Mouse (Mus musculus): Measurements from ENCODE around the gene Ccser2. TPM values are rescaled to one million over a fixed set of nuclear protein-coding genes. Genes with fewer than 3 reads are reported as not detected.

The Ccser2 gene
- polyA plus RNA-seq, 1 experiment: 12.3 TPM

- Histone ChIP-seq H3K27ac (ENCODE audit: insufficient read depth, low read depth, low read length) (no peak overlapping the region), H3K4me1 (ENCODE audit: control insufficient read depth, insufficient read depth, low read length) (no peaks in the 10 kb centered on the region), H3K4me3 (ENCODE audit: insufficient read depth, low read length) (no peak overlapping the region)
- TF ChIP-seq POLR2A (IDR thresholded peaks at IDR 0.05; ENCODE audit: borderline replicate concordance, low read depth, low read length): no peak
- no peak for TF ChIP-seq CTCF (IDR thresholded peaks at IDR 0.05; ENCODE audit: low read depth, low read length)
Observed at GRCm38 (mm10) chr14:36852972-36853371, 115.6 kb downstream of the Ccser2 start.

GRCm38 (mm10) chr14:36848860-36849259 is 119.7 kb downstream of the Ccser2 start:
- Histone ChIP-seq H3K4me1 (ENCODE audit: control insufficient read depth, insufficient read depth, low read length) (no peaks in the 10 kb centered on the region), H3K27ac (ENCODE audit: insufficient read depth, low read depth, low read length) (no peak overlapping the region), H3K4me3 (ENCODE audit: insufficient read depth, low read length) (no peak overlapping the region)
- TF ChIP-seq CTCF (IDR thresholded peaks at IDR 0.05; ENCODE audit: low read depth, low read length): no peak
- TF ChIP-seq POLR2A (IDR thresholded peaks at IDR 0.05; ENCODE audit: borderline replicate concordance, low read depth, low read length): no peak

Other genes with a start within 250 kb of the Ccser2 start
- not detected in 2 replicates for gene Rgr, start 80.2 kb upstream of the Ccser2 start, polyA plus RNA-seq (2012; ENCODE audit: insufficient read depth, insufficient read length, missing spikeins)
- gene Lrit1, start 86.1 kb upstream of the Ccser2 start, polyA plus RNA-seq (2012; ENCODE audit: insufficient read depth, insufficient read length, missing spikeins): not detected in 2 replicates
- gene Lrit2, start 99.2 kb upstream of the Ccser2 start, polyA plus RNA-seq (2012; ENCODE audit: insufficient read depth, insufficient read length, missing spikeins): not detected in 2 replicates
- gene Cdhr1, start 129.6 kb upstream of the Ccser2 start, polyA plus RNA-seq (2012; ENCODE audit: insufficient read depth, insufficient read length, missing spikeins): 0.12 TPM in 1 of 2 replicates, not detected in the other
- gene 2610528A11Rik, start 145.2 kb upstream of the Ccser2 start, polyA plus RNA-seq (2012; ENCODE audit: insufficient read depth, insufficient read length, missing spikeins): 5.2 and 6.2 TPM in 2 replicates
- gene Ghitm, start 166.5 kb upstream of the Ccser2 start, polyA plus RNA-seq (2012; ENCODE audit: insufficient read depth, insufficient read length, missing spikeins): 144 and 146 TPM in 2 replicates